In genomic region chr7:41393048-41393971, GRCm38 (mm10) we compare ENCODE assay signal across 8 mouse cellular contexts. TPM values are rescaled to one million over a fixed set of nuclear protein-coding genes. Genes with fewer than 3 reads are reported as not detected.
DNase-seq lines count a peak whose midpoint lies in the region; ATAC-seq lines count a peak whose summit lies in the region.

Gene AI987944 (minus strand): TSS chr7:41393379.

- peak; percentile 84 for DNase-seq in T-cell, adult 2 months (ENCODE audit: low spot score)
- peak; percentile 73 to 75 for DNase-seq in cerebellum, postnatal 36 days
- peak; percentile 81 to 86 for DNase-seq in frontal cortex, postnatal 36 days (ENCODE audit: low spot score in 2 of 2)
- peak; percentile 85 for DNase-seq in left cerebral cortex, adult 11 months (ENCODE audit: low spot score)
- DNase-seq in lung, postnatal 4 days, result peak; percentile 83 to 87
- DNase-seq in retina, postnatal 7 days (ENCODE audit: low read depth, low spot score), result peak; percentile 81
- peak; percentile 38 for DNase-seq in urinary bladder, adult 2 months (ENCODE audit: low spot score)

- H3K4me2 ChIP-seq in hindbrain, embryonic 15.5 days, result peak within 1 kb of the TSS; percentile 68

- under 1% methylated on average over 25 of the region's 25 CpGs for WGBS in hindbrain, embryonic 15.5 days

- ATAC-seq in hindbrain, embryonic 15.5 days (ENCODE audit: low FRiP score, low read depth), result peak; percentile 99

- H3K9ac ChIP-seq in hindbrain, embryonic 15.5 days, result peak within 1 kb of the TSS; percentile 59

- H3K27me3 ChIP-seq in hindbrain, embryonic 15.5 days, result no peaks in the 10 kb centered on the region

- H3K36me3 ChIP-seq in hindbrain, embryonic 15.5 days, result no peaks in the 10 kb centered on the region

- H3K27ac ChIP-seq in hindbrain, embryonic 15.5 days (replicated peaks), result peak within 1 kb of the TSS; percentile 93

- H3K4me3 ChIP-seq in hindbrain, embryonic 15.5 days, result peak within 1 kb of the TSS; percentile 62

- peaks cover 6% of the 10 kb centered on the region; the same call in 1 of the 2 replicates for H3K4me1 ChIP-seq in hindbrain, embryonic 15.5 days (replicated peaks)

- no peaks in the 10 kb centered on the region for H3K9me3 ChIP-seq in hindbrain, embryonic 15.5 days

RNA-seq across cellular contexts. Expression of gene AI987944, which starts in this region (rescaled TPM):
- polyA plus RNA-seq in hindbrain, embryonic 15.5 days (2015; fragmentation: Nextera tagmentation; extraction: Ambion mirVana), result 9.6 and 9.9 TPM in 2 replicates
- 13.7 and 13.9 TPM in 2 replicates for polyA plus RNA-seq in urinary bladder, adult 2 months (2012; rRNA removed)

Comparison
In these comparisons a context has a peak if more than half of its experiments do, and no peak if none do; other contexts are left out.
1. Peak in every context shown above with its lines: DNase-seq, ATAC-seq, H3K4me3 ChIP-seq and H3K27ac ChIP-seq.